Mouse (Mus musculus): ENCODE measurements around the gene Borcs5.

Gene Borcs5

GRCm38 (mm10) chr6:134732813-134733212, 93.5 kb downstream of the Borcs5 start:
- TF ChIP-seq CTCF (conservative IDR thresholded peaks at IDR 0.05; ENCODE audit: low read length) (no peak), POU5F1 (IDR thresholded peaks at IDR 0.05; ENCODE audit: borderline replicate concordance, low read length) (no peak), NANOG (IDR thresholded peaks at IDR 0.05; ENCODE audit: borderline replicate concordance, low read length) (no peak)
- Histone ChIP-seq H3K9me3 (ENCODE audit: low read length) (no peaks in the 10 kb centered on the region), H3K36me3 (ENCODE audit: insufficient read depth, low read length) (peaks cover 36% of the 10 kb centered on the region), H3K4me1 (replicated peaks; ENCODE audit: low read depth, low read length) (peaks cover 10% of the 10 kb centered on the region), H3K4me3 (replicated peaks; ENCODE audit: low read length) (no peak overlapping the region), H3K27me3 (ENCODE audit: insufficient read depth, low read length) (no peaks in the 10 kb centered on the region)

GRCm38 (mm10) chr6:134733800-134734221, 94.5 kb downstream of the Borcs5 start:
- Histone ChIP-seq H3K4me1 (replicated peaks; ENCODE audit: low read depth, low read length) (peaks cover 10% of the 10 kb centered on the region), H3K27me3 (ENCODE audit: insufficient read depth, low read length) (no peaks in the 10 kb centered on the region), H3K9me3 (ENCODE audit: low read length) (no peaks in the 10 kb centered on the region), H3K4me3 (replicated peaks; ENCODE audit: low read length) (no peak overlapping the region), H3K36me3 (ENCODE audit: insufficient read depth, low read length) (peaks cover 33% of the 10 kb centered on the region)
- TF ChIP-seq POU5F1 (IDR thresholded peaks at IDR 0.05; ENCODE audit: borderline replicate concordance, low read length) (no peak), NANOG (IDR thresholded peaks at IDR 0.05; ENCODE audit: borderline replicate concordance, low read length) (no peak), CTCF (conservative IDR thresholded peaks at IDR 0.05; ENCODE audit: low read length) (no peak)

GRCm38 (mm10) chr6:134736853-134737252, 97.5 kb downstream of the Borcs5 start:
- no peak for TF ChIP-seq POU5F1 (IDR thresholded peaks at IDR 0.05; ENCODE audit: borderline replicate concordance, low read length)
- TF ChIP-seq NANOG (IDR thresholded peaks at IDR 0.05; ENCODE audit: borderline replicate concordance, low read length) = no peak
- TF ChIP-seq CTCF (conservative IDR thresholded peaks at IDR 0.05; ENCODE audit: low read length) = no peak
- peaks cover 49% of the 10 kb centered on the region for H3K36me3 ChIP-seq (ENCODE audit: insufficient read depth, low read length)
- H3K4me3 ChIP-seq (replicated peaks; ENCODE audit: low read length) = no peak overlapping the region
- no peaks in the 10 kb centered on the region for H3K9me3 ChIP-seq (ENCODE audit: low read length)
- peaks cover 7% of the 10 kb centered on the region for H3K4me1 ChIP-seq (replicated peaks; ENCODE audit: low read depth, low read length)
- no peaks in the 10 kb centered on the region for H3K27me3 ChIP-seq (ENCODE audit: insufficient read depth, low read length)

GRCm38 (mm10) chr6:134743568-134743967, 104.3 kb downstream of the Borcs5 start:
- no peaks in the 10 kb centered on the region for H3K9me3 ChIP-seq (ENCODE audit: low read length)
- H3K36me3 ChIP-seq (ENCODE audit: insufficient read depth, low read length) = peaks cover 27% of the 10 kb centered on the region
- H3K4me3 ChIP-seq (replicated peaks; ENCODE audit: low read length) = no peak overlapping the region
- no peaks in the 10 kb centered on the region for H3K4me1 ChIP-seq (replicated peaks; ENCODE audit: low read depth, low read length)
- H3K27me3 ChIP-seq (ENCODE audit: insufficient read depth, low read length) = no peaks in the 10 kb centered on the region
- TF ChIP-seq CTCF (conservative IDR thresholded peaks at IDR 0.05; ENCODE audit: low read length) (no peak), POU5F1 (IDR thresholded peaks at IDR 0.05; ENCODE audit: borderline replicate concordance, low read length) (no peak), NANOG (IDR thresholded peaks at IDR 0.05; ENCODE audit: borderline replicate concordance, low read length) (no peak)

GRCm38 (mm10) chr6:134745876-134746275, 106.6 kb downstream of the Borcs5 start:
- Histone ChIP-seq H3K27me3 (ENCODE audit: insufficient read depth, low read length) (no peaks in the 10 kb centered on the region), H3K4me3 (replicated peaks; ENCODE audit: low read length) (no peak overlapping the region), H3K4me1 (replicated peaks; ENCODE audit: low read depth, low read length) (no peaks in the 10 kb centered on the region; the same call in 1 of the 2 replicates), H3K36me3 (ENCODE audit: insufficient read depth, low read length) (peaks cover 12% of the 10 kb centered on the region; the same call in 1 of the 2 replicates), H3K9me3 (ENCODE audit: low read length) (no peaks in the 10 kb centered on the region)
- TF ChIP-seq POU5F1 (IDR thresholded peaks at IDR 0.05; ENCODE audit: borderline replicate concordance, low read length) (no peak), CTCF (conservative IDR thresholded peaks at IDR 0.05; ENCODE audit: low read length) (no peak), NANOG (IDR thresholded peaks at IDR 0.05; ENCODE audit: borderline replicate concordance, low read length) (no peak)

GRCm38 (mm10) chr6:134748126-134748525, 108.8 kb downstream of the Borcs5 start:
- no peaks in the 10 kb centered on the region for H3K27me3 ChIP-seq (ENCODE audit: insufficient read depth, low read length)
- no peak for TF ChIP-seq NANOG (IDR thresholded peaks at IDR 0.05; ENCODE audit: borderline replicate concordance, low read length)
- TF ChIP-seq POU5F1 (IDR thresholded peaks at IDR 0.05; ENCODE audit: borderline replicate concordance, low read length) = no peak
- TF ChIP-seq CTCF (conservative IDR thresholded peaks at IDR 0.05; ENCODE audit: low read length) = no peak
- no peaks in the 10 kb centered on the region for H3K9me3 ChIP-seq (ENCODE audit: low read length)
- H3K4me3 ChIP-seq (replicated peaks; ENCODE audit: low read length) = no peak overlapping the region
- H3K36me3 ChIP-seq (ENCODE audit: insufficient read depth, low read length) = peaks cover 8% of the 10 kb centered on the region; the same call in 1 of the 2 replicates
- peaks cover 11% of the 10 kb centered on the region; the same call in 1 of the 2 replicates for H3K4me1 ChIP-seq (replicated peaks; ENCODE audit: low read depth, low read length)

- H3K27me3 ChIP-seq (ENCODE audit: insufficient read depth, low read length) = no peaks in the 10 kb centered on the region
- peaks cover 17% of the 10 kb centered on the region for H3K36me3 ChIP-seq (ENCODE audit: insufficient read depth, low read length)
- no peak overlapping the region for H3K4me3 ChIP-seq (replicated peaks; ENCODE audit: low read length)
- no peaks in the 10 kb centered on the region for H3K9me3 ChIP-seq (ENCODE audit: low read length)
- H3K4me1 ChIP-seq (replicated peaks; ENCODE audit: low read depth, low read length) = peaks cover 27% of the 10 kb centered on the region
- TF ChIP-seq NANOG (IDR thresholded peaks at IDR 0.05; ENCODE audit: borderline replicate concordance, low read length) (no peak), CTCF (conservative IDR thresholded peaks at IDR 0.05; ENCODE audit: low read length) (no peak), POU5F1 (IDR thresholded peaks at IDR 0.05; ENCODE audit: borderline replicate concordance, low read length) (no peak)
Measured at GRCm38 (mm10) chr6:134751087-134751486, 111.8 kb downstream of the Borcs5 start.

- no peak for TF ChIP-seq POU5F1 (IDR thresholded peaks at IDR 0.05; ENCODE audit: borderline replicate concordance, low read length)
- no peak for TF ChIP-seq CTCF (conservative IDR thresholded peaks at IDR 0.05; ENCODE audit: low read length)
- no peak for TF ChIP-seq NANOG (IDR thresholded peaks at IDR 0.05; ENCODE audit: borderline replicate concordance, low read length)
- Histone ChIP-seq H3K4me1 (replicated peaks; ENCODE audit: low read depth, low read length) (peaks cover 36% of the 10 kb centered on the region), H3K9me3 (ENCODE audit: low read length) (no peaks in the 10 kb centered on the region)
Measured at GRCm38 (mm10) chr6:134751883-134752647, 112.8 kb downstream of the Borcs5 start.

More at GRCm38 (mm10) chr6:134751883-134752647, 112.8 kb downstream of the Borcs5 start:
- peaks cover 18% of the 10 kb centered on the region for H3K36me3 ChIP-seq (ENCODE audit: insufficient read depth, low read length)
- H3K4me3 ChIP-seq (replicated peaks; ENCODE audit: low read length) = no peak overlapping the region
- H3K27me3 ChIP-seq (ENCODE audit: insufficient read depth, low read length) = no peaks in the 10 kb centered on the region

All from E14TG2a.4 (cell line).